ENCODE assay signal across 10 mouse cellular contexts in the genomic region with DNA sequence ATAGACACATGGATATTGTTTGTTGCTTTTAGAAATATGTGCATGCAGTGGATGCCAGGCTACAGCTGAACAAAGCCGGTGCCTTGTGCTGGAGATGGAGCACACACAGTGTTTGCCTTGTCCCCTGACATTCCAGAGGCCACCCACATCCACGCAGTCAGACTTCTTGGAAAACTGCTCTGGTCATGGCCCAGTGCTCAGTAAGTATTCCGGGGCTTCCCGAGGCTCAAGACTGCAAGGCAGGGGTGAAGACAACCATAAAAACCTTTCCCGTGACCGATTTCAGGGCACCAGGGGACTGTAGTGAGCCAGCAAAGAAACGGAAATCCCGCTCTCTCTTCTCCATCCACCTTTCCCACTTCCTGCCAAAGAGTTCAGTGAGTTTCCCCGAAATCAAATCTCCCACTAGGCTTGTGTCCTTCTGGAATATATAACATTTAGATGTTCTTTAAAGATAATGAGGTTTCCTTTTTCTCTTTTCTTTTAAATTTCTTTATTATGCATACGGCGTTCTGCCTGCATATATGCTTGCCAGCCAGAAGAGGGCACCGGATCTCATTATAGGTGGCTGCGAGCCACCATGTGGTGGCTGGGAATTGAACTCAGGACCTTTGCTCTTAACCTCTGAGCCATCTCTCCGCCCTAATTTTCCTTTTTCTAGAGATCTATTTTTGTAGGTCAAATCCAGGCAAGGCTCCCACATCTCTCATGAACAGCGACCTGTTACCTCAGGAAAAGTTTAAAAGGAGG.
A peak's percentile ranks its signal among the peaks of the same experiment; 100 is the strongest.
DNase-seq lines count a peak whose midpoint lies in the region; ATAC-seq and TF ChIP-seq lines count a peak whose summit lies in the region.
"Had no signal": no experiment of that assay in that cellular context is flagged by ENCODE, and none has a peak within 500 bp of the region (broad histone marks: within the 10 kb centered on the region; RNA-seq: fewer than 3 reads in every experiment).

No protein-coding gene starts in this region.

- ATAC-seq in midbrain, postnatal 0 days (ENCODE audit: low FRiP score): no peak

- no peak; the same call in 1 of the 2 replicates for TF ChIP-seq CTCF in midbrain, postnatal 0 days (IDR thresholded peaks at IDR 0.05)

- no peak overlapping the region for H3K4me3 ChIP-seq in midbrain, embryonic 10.5 days
- H3K4me3 ChIP-seq in midbrain, postnatal 0 days (ENCODE audit: low read depth, low read length): no peak overlapping the region
- H3K4me3 ChIP-seq: neural tube, embryonic 12.5 days had no signal

- H3K27me3 ChIP-seq in midbrain, embryonic 10.5 days (ENCODE audit: low read depth, poor library complexity, severe bottlenecking): no peaks in the 10 kb centered on the region
- no peaks in the 10 kb centered on the region for H3K27me3 ChIP-seq in midbrain, postnatal 0 days (ENCODE audit: insufficient read depth, low read length)
- H3K27me3 ChIP-seq: neural tube, embryonic 12.5 days had no signal

- WGBS in midbrain, embryonic 10.5 days: 61% methylated on average over 15 of the region's 15 CpGs
- 55% methylated on average over 15 of the region's 15 CpGs for WGBS in midbrain, postnatal 0 days

- DNase-seq in embryo, embryonic 10 days (ENCODE audit: low spot score): peak; percentile 41
- no peak for DNase-seq in embryo, embryonic 11 days
- DNase-seq in midbrain, embryonic 10.5 days (ENCODE audit: low spot score): no peak
- no peak for DNase-seq in midbrain, postnatal 0 days (ENCODE audit: low spot score)
- peak; percentile 69 for DNase-seq in kidney, adult 18-20 months
- DNase-seq in mesoderm, embryonic 11.5 days (ENCODE audit: low read depth, low spot score): peak; percentile 69
- DNase-seq in cerebellum, postnatal 4 days (ENCODE audit: low spot score in 2 of 2): no peak
- no peak for DNase-seq in layer of hippocampus, postnatal 36 days
- DNase-seq: spleen, adult 18-20 months had no signal

- no peak overlapping the region for H3K4me2 ChIP-seq in midbrain, postnatal 0 days (ENCODE audit: low read depth, low read length, poor library complexity, severe bottlenecking)
- H3K4me2 ChIP-seq: neural tube, embryonic 12.5 days had no signal

- H3K9ac ChIP-seq in midbrain, postnatal 0 days (replicated peaks; ENCODE audit: low read length, poor library complexity, severe bottlenecking): no peak overlapping the region
- H3K9ac ChIP-seq: neural tube, embryonic 12.5 days had no signal

- H3K4me1 ChIP-seq in midbrain, embryonic 10.5 days: peaks cover 12% of the 10 kb centered on the region
- H3K4me1 ChIP-seq in midbrain, postnatal 0 days (ENCODE audit: insufficient read depth, low read length): no peaks in the 10 kb centered on the region

- no peaks in the 10 kb centered on the region for H3K9me3 ChIP-seq in midbrain, embryonic 10.5 days (replicated peaks)
- H3K9me3 ChIP-seq in midbrain, postnatal 0 days (ENCODE audit: low read length): no peaks in the 10 kb centered on the region
- H3K9me3 ChIP-seq: neural tube, embryonic 12.5 days had no signal

- no peaks in the 10 kb centered on the region for H3K36me3 ChIP-seq in midbrain, embryonic 10.5 days
- H3K36me3 ChIP-seq in midbrain, postnatal 0 days (ENCODE audit: insufficient read depth, low read length): no peaks in the 10 kb centered on the region
- H3K36me3 ChIP-seq: neural tube, embryonic 12.5 days had no signal

- peak overlapping the region; percentile 63; the same call in 1 of the 2 replicates for H3K27ac ChIP-seq in midbrain, embryonic 10.5 days (replicated peaks)
- no peak overlapping the region for H3K27ac ChIP-seq in midbrain, postnatal 0 days (ENCODE audit: low read depth, low read length)
- H3K27ac ChIP-seq: neural tube, embryonic 12.5 days had no signal

Comparison
In these comparisons a context has a peak if more than half of its experiments do, and no peak if none do; other contexts are left out.
1. DNase-seq: peak in embryo, embryonic 10 days (single experiment), kidney, adult 18-20 months (single experiment) and mesoderm, embryonic 11.5 days (single experiment); none in embryo, embryonic 11 days (single experiment), midbrain, embryonic 10.5 days (single experiment), midbrain, postnatal 0 days (single experiment), cerebellum, postnatal 4 days (0 of 2) and layer of hippocampus, postnatal 36 days (0 of 2).